Mouse (Mus musculus) heart, adult 18-20 months (tissue): Measurements from ENCODE around the gene Itga5. TPM values are rescaled to one million over a fixed set of nuclear protein-coding genes. Genes with fewer than 3 reads are reported as not detected.

ENCODE experiments used
- DNase-seq, 2 experiments: peaks; one replicate each; pipeline ENCODE4 v3.0.0; 2021 to 2022; ENCODE audit warnings: mixed read lengths in 1 of 2
- microRNA-seq, 2 experiments: library from miRNA; unstranded; fragments of <30 nt; microRNA quantifications; one replicate each; pipeline ENCODE4 v1.2.0; 2022
- total RNA-seq, 2 experiments: library from RNA; stranded (reverse); gene quantifications; 2 replicates each; pipeline ENCODE4 v1.2.3; 2021

Gene Itga5
- total RNA-seq, 2 experiments from 2014 or later = 30.8 to 37.3 TPM

- no peak for DNase-seq
Measured at GRCm38 (mm10) chr15:103294649-103295048, 71.9 kb downstream of the Itga5 start.

Small RNA genes within 50 kb of the gene (microRNA-seq; reads per million reads assigned to microRNA genes)
- gene Mir6963 = 0 to 0.81 reads per million in 2 experiments

Other genes with a start within 250 kb of the Itga5 start
- 10 to 100 TPM; 10.9 to 12.9 TPM for gene Smug1, start 199.7 kb downstream of the Itga5 start, total RNA-seq
- 10 to 100 TPM; 49.8 to 53.1 TPM for gene Cbx5, start 126.9 kb downstream of the Itga5 start, total RNA-seq
- gene Hnrnpa1, start 126.3 kb downstream of the Itga5 start, total RNA-seq = 100 to 1,000 TPM; 147 to 150 TPM
- 1 to 10 TPM in 1 of 2 experiments, under 1 TPM in 1; 0.46 to 1.2 TPM for gene Nfe2, start 108.4 kb downstream of the Itga5 start, total RNA-seq
- gene Copz1, start 94.0 kb downstream of the Itga5 start, total RNA-seq = 10 to 100 TPM; 52.3 to 52.9 TPM
- not detected for gene Gpr84, start 56.2 kb downstream of the Itga5 start, total RNA-seq
- gene Zfp385a, start 26.7 kb downstream of the Itga5 start, total RNA-seq = 10 to 100 TPM in 1 of 2 experiments, 1 to 10 TPM in 1; 8.9 to 10.3 TPM
- gene Gtsf1, start 63.7 kb upstream of the Itga5 start, total RNA-seq = not detected
- gene Gtsf2, start 81.7 kb upstream of the Itga5 start, total RNA-seq = not detected
- 1 to 10 TPM; 3.5 to 5.5 TPM for gene Nckap1l, start 87.0 kb upstream of the Itga5 start, total RNA-seq
- gene Pde1b, start 136.3 kb upstream of the Itga5 start, total RNA-seq = 1 to 10 TPM in 1 of 2 experiments, under 1 TPM in 1; 0.87 to 1.6 TPM
- 10 to 100 TPM in 1 of 2 experiments, 1 to 10 TPM in 1; 9.9 to 10.1 TPM for gene Ppp1r1a, start 171.2 kb upstream of the Itga5 start, total RNA-seq
- 100 to 1,000 TPM in 1 of 2 experiments, not detected in 1; 120 TPM for gene Glycam1, start 198.3 kb upstream of the Itga5 start, total RNA-seq